Mouse (Mus musculus) midbrain, postnatal 0 days (tissue): Measurements from ENCODE around the gene Inafm2. TPM values are rescaled to one million over a fixed set of nuclear protein-coding genes. Genes with fewer than 3 reads are reported as not detected.

Experiments used
- ATAC-seq: fragments of 200-750 bp; cut with Nextera tagmentation; 2 replicates; pipeline ENCODE4 v1.8.0; 2017; ENCODE audit warnings: moderate number of reproducible peaks, mild to moderate bottlenecking, moderate TSS enrichment, moderate library complexity; ENCODE audit not compliant: low FRiP score
- DNase-seq: peaks from one replicate; pipeline ENCODE4 v3.0.0-alpha.2; 2015; ENCODE audit warnings: low spot score
- H3K27ac ChIP-seq: fragments of 300-500 bp; sonication (generic); 2 replicates; pipeline ENCODE4 v1.5.1; 2014; ENCODE audit warnings: low read depth, mild to moderate bottlenecking, low read length, mixed read lengths
- H3K27me3 ChIP-seq: fragments of 300-500 bp; sonication (generic); 2 replicates; pipeline ENCODE4 v1.6.1; 2014; ENCODE audit warnings: low read length, control low read depth, mixed read lengths; ENCODE audit not compliant: insufficient read depth
- H3K36me3 ChIP-seq: fragments of 300-500 bp; sonication (generic); 2 replicates; pipeline ENCODE4 v1.6.1; 2014; ENCODE audit warnings: low read length, control low read depth, mixed read lengths; ENCODE audit not compliant: insufficient read depth
- H3K4me1 ChIP-seq: fragments of 300-500 bp; sonication (generic); 2 replicates; pipeline ENCODE4 v1.6.1; 2014; ENCODE audit warnings: mild to moderate bottlenecking, control low read depth, antibody characterized with exemption, low read length, mixed read lengths; ENCODE audit not compliant: insufficient read depth
- H3K4me2 ChIP-seq: fragments of 300-500 bp; sonication (generic); 2 replicates; pipeline ENCODE4 v1.6.1; 2014; ENCODE audit warnings: low read depth, mild to moderate bottlenecking, low read length, mixed read lengths; ENCODE audit not compliant: poor library complexity, severe bottlenecking
- H3K4me3 ChIP-seq: fragments of 300-500 bp; sonication (generic); 2 replicates; pipeline ENCODE4 v1.5.1; 2014; ENCODE audit warnings: low read depth, mild to moderate bottlenecking, low read length, moderate library complexity
- H3K9ac ChIP-seq: fragments of 300-500 bp; sonication (generic); replicated peaks from 2 replicates; pipeline ENCODE4 v1.6.1; 2014; ENCODE audit warnings: mild to moderate bottlenecking, low read length, moderate library complexity, mixed read lengths; ENCODE audit not compliant: poor library complexity, severe bottlenecking
- H3K9me3 ChIP-seq: fragments of 300-500 bp; sonication (generic); 2 replicates; pipeline ENCODE4 v1.6.1; 2016; ENCODE audit warnings: low read length, control low read depth
- CTCF ChIP-seq: IDR thresholded peaks from 2 replicates; pipeline ENCODE4 v1.5.1; 2016; ENCODE audit warnings: antibody characterized with exemption, mild to moderate bottlenecking
- WGBS: fragments of 180-500 bp; shearing (Covaris S2); extraction: QIAGEN DNeasy Blood & Tissue Kit; methylation state at CpG from one replicate; pipeline ENCODE4 v1.1.7; 2014; 5-methylcytosine and 5-hydroxymethylcytosine counted together
- polyA plus RNA-seq: library from polyadenylated mRNA; unstranded; fragments of >200 nt; fragmentation: Nextera tagmentation; extraction: Ambion mirVana; gene quantifications from 2 replicates; pipeline ENCODE4 v1.2.1, GENCODE M21; 2015
- total RNA-seq: library from RNA; depleted of rRNA; stranded (reverse); fragments of >200 nt; gene quantifications from 2 replicates; pipeline ENCODE4 v1.2.3, GENCODE M21; 2014

The Inafm2 gene
- total and polyA plus RNA-seq, 2 experiments from 2014 or later = 13.3 to 17.4 TPM

GRCm38 (mm10) chr2:118779504-118780480 lies 34.2 kb downstream of the Inafm2 start, which contains the start of gene Disp2:
Gene Disp2, plus strand, starts transcription at chr2:118779719.
- 7% methylated on average over 39 of the region's 39 CpGs for WGBS
- Histone ChIP-seq H3K4me2 (peak within 1 kb of the TSS; percentile 61), H3K4me3 (peak within 1 kb of the TSS; percentile 57), H3K27me3 (no peaks in the 10 kb centered on the region), H3K4me1 (0 out of 2 replicates have a peak, but pooled peaks cover 5% of the 10 kb centered on the region), H3K36me3 (no peaks in the 10 kb centered on the region), H3K9ac (peak within 1 kb of the TSS; percentile 84), H3K27ac (peak within 1 kb of the TSS; percentile 95), H3K9me3 (no peaks in the 10 kb centered on the region)
- ATAC-seq (peak; percentile 92), DNase-seq (peak; percentile 97)
- TF ChIP-seq CTCF = peak; percentile 61

GRCm38 (mm10) chr2:118781115-118781514 lies 35.6 kb downstream of the Inafm2 start:
- WGBS = 39% methylated on average over 1 of the region's 1 CpGs
- Histone ChIP-seq H3K36me3 (peaks cover 3% of the 10 kb centered on the region; the same call in 1 of the 2 replicates), H3K4me2 (peak overlapping the region; percentile 61), H3K9ac (no peak overlapping the region), H3K4me3 (peak overlapping the region; percentile 57; the same call in 1 of the 2 replicates), H3K27ac (peak overlapping the region; percentile 95; the same call in 1 of the 2 replicates), H3K27me3 (no peaks in the 10 kb centered on the region), H3K9me3 (no peaks in the 10 kb centered on the region), H3K4me1 (0 out of 2 replicates have a peak, but pooled peaks cover 5% of the 10 kb centered on the region)
- ATAC-seq (no peak), DNase-seq (no peak)
- no peak for TF ChIP-seq CTCF

DNA sequence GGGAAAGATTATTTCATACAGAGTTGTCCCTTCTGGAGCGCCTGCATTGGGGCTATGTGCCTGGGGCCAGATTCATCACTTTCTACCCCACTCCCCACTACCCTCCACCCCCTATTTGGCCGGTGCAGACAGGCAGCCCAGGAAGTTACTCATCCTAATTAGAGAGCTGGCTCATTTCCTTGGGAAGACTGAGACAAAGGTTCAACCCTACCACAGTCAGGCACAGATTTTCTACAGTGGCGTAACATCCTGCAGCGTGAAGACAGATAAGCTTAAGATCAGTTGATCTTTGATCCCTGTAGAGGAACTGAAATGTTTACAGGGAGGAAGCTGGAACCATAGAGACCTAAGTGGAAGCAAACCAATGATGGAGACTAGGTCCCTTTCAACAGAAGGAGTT lies 36.7 kb downstream of the Inafm2 start:
- no peak overlapping the region for H3K4me3 ChIP-seq
- WGBS = 70% methylated on average over 4 of the region's 4 CpGs
- H3K4me1 ChIP-seq = 0 out of 2 replicates have a peak, but pooled peaks cover 5% of the 10 kb centered on the region
- TF ChIP-seq CTCF = no peak
- no peak for ATAC-seq
- H3K9ac ChIP-seq = no peak overlapping the region
- H3K27ac ChIP-seq = no peak overlapping the region
- DNase-seq = no peak
- H3K9me3 ChIP-seq = no peaks in the 10 kb centered on the region
- H3K36me3 ChIP-seq = peaks cover 13% of the 10 kb centered on the region
- no peaks in the 10 kb centered on the region for H3K27me3 ChIP-seq
- H3K4me2 ChIP-seq = no peak overlapping the region

DNA sequence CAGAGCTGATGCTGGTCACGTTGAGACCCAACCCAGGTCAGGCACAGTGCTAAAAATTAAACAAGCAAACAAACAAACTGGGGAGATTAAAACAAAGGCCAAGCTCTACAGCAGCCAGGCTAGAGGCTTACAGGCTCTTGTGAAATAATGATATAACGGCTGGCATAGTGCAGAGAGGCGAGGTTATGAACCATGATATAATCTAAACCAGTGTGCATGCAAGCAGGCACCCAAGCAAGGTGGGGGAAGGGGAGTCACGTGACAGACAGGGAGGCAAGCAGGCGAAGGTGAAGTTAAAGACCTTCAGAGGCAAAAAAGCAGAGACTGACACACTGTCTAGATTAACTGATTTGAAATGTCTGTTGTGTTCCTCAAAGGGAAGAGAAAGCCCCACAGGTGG lies 37.5 kb downstream of the Inafm2 start:
- H3K9ac ChIP-seq = no peak overlapping the region
- H3K9me3 ChIP-seq = no peaks in the 10 kb centered on the region
- H3K27ac ChIP-seq = no peak overlapping the region
- H3K4me2 ChIP-seq = no peak overlapping the region
- no peaks in the 10 kb centered on the region for H3K27me3 ChIP-seq
- 0 out of 2 replicates have a peak, but pooled peaks cover 5% of the 10 kb centered on the region for H3K4me1 ChIP-seq
- ATAC-seq = no peak
- peaks cover 20% of the 10 kb centered on the region for H3K36me3 ChIP-seq
- no peak overlapping the region for H3K4me3 ChIP-seq
- no peak for TF ChIP-seq CTCF
- WGBS = 63% methylated on average over 5 of the region's 5 CpGs
- DNase-seq = no peak

- 0 out of 2 replicates have a peak, but pooled peaks cover 5% of the 10 kb centered on the region for H3K4me1 ChIP-seq
- no peak overlapping the region for H3K27ac ChIP-seq
- no peaks in the 10 kb centered on the region for H3K27me3 ChIP-seq
- no peak overlapping the region for H3K4me3 ChIP-seq
- H3K9ac ChIP-seq = no peak overlapping the region
- H3K36me3 ChIP-seq = peaks cover 23% of the 10 kb centered on the region
- DNase-seq = no peak
- WGBS = 87% methylated on average over 7 of the region's 7 CpGs
- ATAC-seq = no peak
- H3K9me3 ChIP-seq = no peaks in the 10 kb centered on the region
- no peak overlapping the region for H3K4me2 ChIP-seq
- TF ChIP-seq CTCF = no peak
These were observed 38.1 kb downstream of the Inafm2 start for GRCm38 (mm10) chr2:118783663-118784062.

DNA sequence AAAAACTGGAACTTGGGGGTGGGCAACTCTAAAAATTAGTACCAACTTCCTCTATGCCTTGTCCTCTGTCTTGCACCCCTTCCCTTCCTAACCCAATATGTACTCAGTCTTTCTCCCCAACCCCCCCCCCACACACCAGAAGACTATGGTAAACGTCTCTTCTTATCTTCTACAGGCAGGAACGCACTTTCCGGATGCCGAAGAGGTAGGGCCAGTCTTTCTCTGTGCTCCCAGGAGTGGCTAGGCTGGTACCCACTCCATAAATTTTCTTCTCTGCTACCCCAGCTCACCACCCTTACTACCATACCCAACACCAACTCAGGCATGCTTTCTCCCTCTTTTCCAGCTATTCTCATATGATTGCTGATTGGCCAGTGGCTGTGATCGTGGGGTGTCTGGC lies 41.0 kb downstream of the Inafm2 start:
- H3K4me2 ChIP-seq = no peak overlapping the region
- ATAC-seq = no peak
- peaks cover 42% of the 10 kb centered on the region for H3K36me3 ChIP-seq
- no peak for DNase-seq
- no peak overlapping the region for H3K27ac ChIP-seq
- WGBS = 86% methylated on average over 5 of the region's 5 CpGs
- H3K27me3 ChIP-seq = no peaks in the 10 kb centered on the region
- H3K4me3 ChIP-seq = no peak overlapping the region
- no peaks in the 10 kb centered on the region for H3K9me3 ChIP-seq
- no peaks in the 10 kb centered on the region for H3K4me1 ChIP-seq
- H3K9ac ChIP-seq = no peak overlapping the region
- no peak for TF ChIP-seq CTCF
